Mouse (Mus musculus) left cerebral cortex, adult 11 months (tissue): Measurements from ENCODE around the gene Tnnt1.
A peak's percentile ranks its signal among the peaks of the same experiment; 100 is the strongest.
"Not testable (repeated sequence)": the region's sequence is repeated elsewhere in the genome, so short reads cannot be mapped to it uniquely, and the experiment has no call there.

Experiments
- DNase-seq: peaks from one replicate; pipeline ENCODE4 v3.0.0; 2022; ENCODE audit warnings: low spot score

Tnnt1 gene

DNA sequence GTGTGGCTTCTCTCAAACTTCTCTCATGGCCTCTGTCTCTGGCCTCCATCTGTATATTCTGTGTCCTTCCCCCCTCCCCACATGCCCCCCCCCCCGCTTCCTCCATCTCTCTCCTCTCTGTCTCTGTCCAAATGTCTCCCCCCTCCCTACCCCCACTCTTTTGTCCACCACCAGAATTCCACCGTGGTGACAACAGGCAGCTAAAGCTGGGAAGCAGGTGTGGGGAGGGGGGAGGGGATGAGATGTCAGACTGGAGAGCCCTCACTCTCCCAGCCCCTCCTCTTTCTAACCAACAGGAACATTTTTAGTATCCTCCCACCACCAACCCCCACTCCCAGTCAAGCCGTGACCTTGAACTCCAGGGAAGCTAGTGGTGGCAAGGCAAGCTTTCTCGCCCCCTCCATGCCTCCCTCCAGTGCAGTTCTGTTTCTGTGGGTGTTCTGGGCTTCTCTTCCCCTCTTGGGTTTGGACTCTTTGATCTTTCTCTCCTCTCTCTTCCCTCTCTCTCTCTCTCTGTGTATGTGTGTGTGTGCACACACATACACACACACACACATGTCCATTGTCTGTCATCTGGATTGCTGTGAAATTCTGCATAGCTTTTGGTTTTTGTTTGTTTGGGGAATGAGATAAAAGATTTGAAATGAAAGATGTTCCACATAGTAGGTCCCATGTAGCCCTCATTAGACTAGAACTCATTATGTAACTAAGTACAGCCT is at the start of gene Tnnt1:
Gene Tnnt1 (minus strand): TSS at position 51 of the 719 bp plus-strand sequence.
- DNase-seq: no peak

DNA sequence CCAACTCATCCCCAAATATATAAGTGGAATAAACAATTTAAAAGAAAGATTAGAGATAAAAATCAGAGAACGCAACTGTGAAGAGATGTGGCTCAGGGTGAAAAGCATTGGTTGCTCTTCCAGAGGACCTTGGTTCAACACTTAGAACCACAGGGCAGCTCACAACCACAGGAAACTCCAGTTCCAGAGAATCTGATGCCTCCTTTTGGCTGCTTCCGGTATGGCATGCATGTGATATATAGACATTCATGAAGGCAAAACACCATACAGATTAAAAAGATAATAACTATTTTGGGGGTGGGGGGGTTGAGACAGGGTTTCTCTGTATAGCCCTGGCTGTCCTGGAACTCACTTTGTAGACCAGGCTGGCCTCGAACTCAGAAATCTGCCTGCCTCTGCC is 46.5 kb upstream of the Tnnt1 start:
- DNase-seq: no peak

DNA sequence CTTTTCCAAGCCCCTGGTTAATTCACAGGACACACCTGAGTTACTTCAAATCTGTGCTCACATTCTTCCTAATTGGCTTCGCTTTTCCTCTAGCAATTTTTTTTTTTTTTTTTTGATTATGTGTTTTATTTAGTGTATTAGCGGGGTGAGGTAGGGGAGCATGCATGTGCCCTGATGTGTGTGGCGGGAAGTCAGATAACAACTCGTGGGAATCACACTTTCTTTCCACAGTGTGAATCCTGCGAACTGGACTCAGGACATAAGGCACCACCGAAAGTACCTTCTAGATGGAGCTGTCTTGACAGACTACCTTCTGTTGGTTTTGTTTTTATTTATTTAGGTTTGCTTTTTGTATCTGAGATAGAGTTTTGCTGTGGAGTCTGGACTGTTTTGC is 41.0 kb upstream of the Tnnt1 start:
- DNase-seq: no peak

DNA sequence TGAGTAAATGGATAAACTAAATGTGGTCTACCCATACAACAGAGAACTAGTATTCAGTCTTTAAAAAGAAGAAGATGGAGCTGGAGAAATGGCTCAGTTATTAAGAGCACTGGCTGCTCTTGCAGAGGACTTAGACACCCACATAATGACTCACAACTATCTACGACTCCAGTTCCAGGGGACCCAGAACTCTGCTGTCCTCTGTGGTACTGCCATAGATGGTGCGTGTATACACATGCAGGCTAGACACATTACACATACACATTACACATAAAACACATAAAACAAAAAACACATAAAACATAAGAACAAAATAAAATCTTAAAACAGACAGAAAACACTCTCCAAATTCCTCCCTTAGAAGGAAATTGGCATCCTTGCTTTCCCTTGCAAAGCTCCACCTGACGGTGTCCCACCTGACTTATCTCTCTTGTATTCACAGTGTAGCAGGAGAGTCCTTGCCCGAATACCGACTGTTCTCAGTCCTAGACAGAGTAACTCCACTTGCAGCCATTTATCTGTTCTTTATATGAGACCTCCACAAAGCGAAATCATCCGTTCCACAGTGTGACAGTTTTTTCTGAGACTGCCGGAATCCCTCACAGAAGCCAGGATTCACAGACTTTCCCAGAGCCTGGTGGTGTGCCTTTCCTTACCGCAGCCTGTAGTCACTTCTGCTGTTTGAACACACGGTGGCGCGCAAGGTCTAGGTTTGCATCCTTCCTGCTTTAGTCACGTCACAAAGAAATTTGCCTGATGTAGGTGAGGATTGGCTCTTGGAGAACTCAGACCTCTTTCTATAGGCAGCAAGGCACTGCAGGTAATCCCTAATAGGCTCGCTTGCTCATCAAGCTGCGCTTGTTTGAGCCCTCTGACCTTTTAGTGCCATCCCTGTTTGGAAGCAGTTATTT is 40.3 kb upstream of the Tnnt1 start:
- DNase-seq: peak; percentile 76

DNA sequence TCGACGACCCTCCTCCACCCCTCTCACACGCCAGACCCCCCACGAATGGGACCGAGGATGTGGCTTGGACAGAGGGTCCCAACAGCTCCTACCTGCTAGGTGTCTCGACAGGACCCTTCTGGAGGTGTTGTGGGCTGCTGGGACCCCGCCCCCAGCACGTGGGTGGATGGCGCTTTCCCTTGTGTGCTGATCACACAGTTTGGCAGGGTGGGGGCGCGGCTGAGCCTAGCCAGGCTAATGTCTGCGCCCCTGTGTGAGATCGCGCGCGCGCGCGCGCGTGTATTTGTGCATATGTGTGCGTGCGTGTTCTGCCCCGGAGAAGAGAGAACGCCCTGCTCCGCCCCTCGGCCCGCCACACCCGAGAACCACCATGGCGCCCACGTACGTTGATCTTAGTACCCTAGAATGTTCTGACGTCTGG is 31.0 kb upstream of the Tnnt1 start, which contains the start of gene Syt5:
Gene Syt5 (minus strand): TSS at position 321 of the 421 bp plus-strand sequence.
- peak; percentile 56 for DNase-seq

DNA sequence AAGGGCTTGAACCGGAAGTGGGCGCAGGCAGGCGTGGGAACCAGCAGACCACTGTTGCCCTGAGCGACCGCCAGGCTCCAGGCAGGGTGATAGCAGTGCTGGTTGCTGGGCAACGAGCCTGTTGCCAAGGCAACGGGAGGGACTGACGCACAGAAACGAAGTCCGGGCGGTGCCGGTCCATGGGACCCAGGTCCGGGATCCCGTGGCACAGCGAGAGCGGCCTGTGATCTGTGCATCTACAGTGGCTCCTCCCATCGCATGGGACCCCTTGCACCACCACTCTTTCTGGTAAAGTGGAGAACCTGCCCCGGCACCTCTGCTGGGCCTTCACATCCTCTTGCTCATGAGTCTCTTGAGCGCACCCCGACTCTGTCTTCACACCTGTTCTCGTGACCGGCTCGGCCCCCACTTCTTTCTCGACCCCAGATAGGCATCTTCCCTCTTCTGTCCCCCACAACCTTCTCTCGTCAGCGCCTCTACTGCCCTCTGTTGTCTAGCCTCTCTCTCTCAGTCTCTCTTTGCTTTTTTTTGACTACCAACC is 30.5 kb upstream of the Tnnt1 start:
- DNase-seq: peak; percentile 93

DNA sequence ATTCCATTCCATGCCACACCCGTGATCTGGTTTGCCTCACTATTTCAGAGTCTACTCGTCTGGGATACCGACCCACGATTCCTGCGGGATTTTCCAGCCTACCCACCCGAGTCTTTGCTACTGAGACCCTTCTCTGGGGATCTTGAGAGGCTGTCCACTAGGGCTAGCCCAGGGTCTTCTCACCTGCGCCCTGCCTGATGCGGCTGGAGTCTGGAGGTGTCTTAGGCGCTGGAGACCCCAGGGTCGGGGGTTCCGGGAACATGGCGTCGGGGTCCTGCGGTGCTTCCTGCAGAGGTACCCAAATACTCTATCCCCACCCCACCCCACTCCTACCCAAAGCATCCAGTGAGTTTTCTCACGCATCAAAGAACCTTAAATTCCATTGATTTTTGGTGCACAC is 29.9 kb upstream of the Tnnt1 start:
- no peak for DNase-seq

DNA sequence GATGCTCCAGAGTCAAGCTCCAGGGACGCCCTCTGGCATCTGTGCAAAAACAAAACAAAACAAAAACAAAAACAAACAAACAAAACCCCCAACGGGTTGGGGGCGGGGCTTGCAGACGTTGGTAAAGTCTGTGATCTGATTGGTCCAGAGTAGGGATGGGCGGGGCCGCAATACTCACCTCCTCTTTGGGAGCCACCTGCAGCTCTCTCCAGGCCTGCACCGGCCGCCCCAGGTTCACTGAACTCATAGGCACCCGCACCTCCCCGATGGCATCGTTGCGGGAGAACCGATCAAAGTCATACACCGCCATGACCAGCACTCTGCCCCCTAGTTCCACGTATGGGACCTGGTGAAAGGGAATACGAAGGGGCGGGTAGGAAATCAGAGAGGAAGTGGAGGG is 25.8 kb upstream of the Tnnt1 start:
- DNase-seq: no peak

DNA sequence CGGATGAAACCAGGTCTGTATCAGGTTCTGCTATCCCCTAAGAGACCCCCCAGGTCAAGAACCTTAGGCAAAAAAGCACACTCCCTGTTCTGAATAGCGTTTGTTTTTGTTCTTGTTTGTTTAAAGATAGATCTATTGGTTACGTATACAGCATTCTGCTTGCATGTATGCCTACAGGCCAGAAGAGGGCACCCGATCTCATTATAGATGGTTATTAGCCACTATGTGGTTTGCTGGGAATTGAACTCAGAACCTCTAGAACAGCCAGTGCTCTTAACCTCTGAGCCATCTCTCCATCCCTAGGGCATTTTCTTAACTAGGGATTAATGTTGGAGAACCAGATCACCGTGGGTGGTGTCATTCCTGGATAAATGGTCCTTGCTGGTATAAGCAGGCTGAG is 25.2 kb upstream of the Tnnt1 start:
- no peak for DNase-seq

DNA sequence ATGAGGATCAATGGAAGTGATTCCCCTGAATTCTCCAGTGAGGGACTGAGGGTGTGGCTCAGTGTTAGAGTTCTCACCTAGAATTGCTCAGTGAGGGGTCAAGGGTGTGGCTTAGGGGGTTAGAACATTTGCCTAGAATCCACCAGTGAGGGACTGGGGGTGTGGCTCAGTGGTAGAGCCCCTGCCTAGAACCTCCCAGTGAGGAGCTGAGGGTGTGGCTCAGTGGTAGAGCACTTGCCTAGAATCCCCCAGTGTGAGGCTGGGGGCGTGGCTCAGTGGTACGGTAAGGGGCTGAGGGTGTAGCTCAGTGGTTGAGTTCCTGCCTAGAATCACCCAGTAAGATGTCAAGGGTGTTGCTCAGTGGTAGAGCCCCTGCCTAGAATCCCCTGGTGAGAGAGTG is 22.8 kb upstream of the Tnnt1 start:
- DNase-seq: no peak

DNA sequence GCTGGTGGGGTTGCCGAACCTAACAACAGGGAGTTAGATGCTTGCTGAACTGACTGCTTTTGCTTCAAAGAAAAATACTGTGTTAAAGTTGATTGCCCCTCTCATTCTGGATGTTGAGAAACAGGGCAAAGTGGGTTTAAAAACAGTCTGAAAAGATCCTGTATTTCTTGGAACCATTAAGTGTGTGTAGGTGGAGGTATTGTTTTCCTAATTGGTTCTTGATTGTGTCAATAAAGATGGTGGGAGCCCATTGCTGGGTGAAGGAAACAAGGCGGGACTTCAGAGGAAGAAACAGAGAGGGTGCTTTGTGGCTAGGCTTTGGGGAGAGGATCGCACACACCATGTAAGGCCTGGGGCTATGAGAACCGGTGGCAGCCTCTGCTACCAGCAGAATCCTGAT is 21.0 kb upstream of the Tnnt1 start:
- DNase-seq: no peak

DNA sequence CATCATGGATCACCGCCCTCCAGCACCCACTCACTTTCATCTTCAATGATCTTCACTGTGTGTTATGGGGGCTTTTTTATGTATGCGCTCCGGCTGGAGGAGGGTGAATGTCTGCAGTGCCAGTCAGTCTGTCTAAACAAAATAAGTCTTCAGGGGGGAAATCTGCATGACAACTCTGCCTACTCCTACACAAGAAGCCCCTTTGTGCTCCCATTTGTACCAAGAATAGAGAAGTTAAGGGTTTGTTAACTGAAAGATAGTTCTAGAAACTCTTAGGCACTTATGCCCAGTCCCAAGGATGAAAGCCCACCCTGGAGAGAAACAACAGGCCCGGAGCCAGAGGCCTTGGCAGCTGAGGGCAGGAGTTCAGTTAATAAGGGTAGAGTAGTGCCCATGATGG is 20.2 kb upstream of the Tnnt1 start:
- DNase-seq: no peak

DNA sequence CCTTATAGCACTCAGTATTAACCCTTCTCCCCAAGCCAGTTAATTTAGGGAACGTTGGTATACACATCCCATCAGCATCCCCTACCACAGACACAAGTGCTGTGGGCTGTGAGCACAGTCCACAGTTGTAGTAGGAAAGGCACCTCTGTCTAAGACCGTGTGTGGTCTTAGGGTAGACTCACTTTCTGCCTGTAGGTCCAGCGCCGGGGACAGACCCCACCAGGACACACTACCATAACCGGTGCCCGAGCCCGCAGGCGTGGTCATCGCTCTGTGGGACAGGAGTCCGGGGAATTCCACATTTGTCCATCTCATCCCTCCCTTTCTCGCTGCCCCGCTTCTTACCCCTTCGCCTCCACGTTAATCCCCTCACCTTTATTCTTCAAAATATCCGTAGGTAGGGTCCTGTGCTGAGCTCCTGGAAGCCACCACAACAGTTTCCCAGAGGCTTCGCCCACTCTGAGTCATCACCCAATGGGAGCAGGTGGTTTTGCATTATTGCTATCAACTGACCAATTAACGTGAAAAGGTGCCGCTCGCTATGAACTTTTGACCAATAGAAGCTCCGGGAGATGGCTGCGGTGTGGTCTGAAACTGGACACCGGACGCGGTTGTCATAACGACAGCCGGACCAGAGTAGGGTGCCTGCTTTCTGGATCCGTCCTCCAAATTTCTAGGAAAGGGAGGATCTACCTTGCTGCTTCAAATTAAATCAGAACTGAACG is 16.0 kb upstream of the Tnnt1 start, which contains the start of gene Dnaaf3:
Gene Dnaaf3 (minus strand): TSS at position 449 of the 725 bp plus-strand sequence.
- DNase-seq: no peak

DNA sequence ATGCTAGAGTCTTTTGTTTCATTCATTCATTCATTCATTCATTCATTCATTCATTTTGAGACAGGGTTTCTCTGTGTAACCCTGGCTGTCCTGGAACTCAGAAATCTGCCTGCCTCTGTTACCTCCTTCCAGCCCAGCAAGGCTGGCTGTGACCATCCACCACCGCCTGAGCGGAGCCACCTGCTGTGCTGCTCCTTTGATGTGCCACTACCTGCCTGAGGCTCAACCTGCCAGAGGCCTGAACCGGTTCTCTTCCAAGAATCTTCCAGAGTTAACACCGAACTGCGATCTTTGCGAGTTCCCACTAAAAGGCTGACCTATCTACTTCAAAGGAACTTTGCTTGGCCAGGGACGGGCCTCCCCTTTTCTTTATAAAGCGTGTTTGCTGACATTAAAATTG is 14.0 kb upstream of the Tnnt1 start:
- DNase-seq: not testable (repeated sequence)

DNA sequence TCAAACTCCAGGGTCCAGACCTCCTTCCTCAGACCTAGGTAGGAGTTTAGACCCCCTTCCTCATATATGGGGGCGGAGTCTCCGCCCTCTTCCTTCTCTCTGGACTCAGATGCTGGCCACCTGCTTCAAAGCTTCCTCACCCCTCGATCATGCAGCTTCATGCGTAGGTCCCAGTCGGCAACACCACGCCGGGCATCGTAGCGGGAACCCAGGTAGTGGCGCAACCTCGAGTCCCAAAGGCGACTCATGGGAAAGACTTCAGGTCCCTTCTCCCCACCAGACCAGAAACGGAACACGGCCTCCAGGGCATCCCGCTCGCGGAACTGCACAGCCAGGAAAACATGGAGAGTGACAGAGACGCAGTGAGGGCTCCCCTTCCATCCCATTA is 11.1 kb upstream of the Tnnt1 start:
- DNase-seq: no peak

DNA sequence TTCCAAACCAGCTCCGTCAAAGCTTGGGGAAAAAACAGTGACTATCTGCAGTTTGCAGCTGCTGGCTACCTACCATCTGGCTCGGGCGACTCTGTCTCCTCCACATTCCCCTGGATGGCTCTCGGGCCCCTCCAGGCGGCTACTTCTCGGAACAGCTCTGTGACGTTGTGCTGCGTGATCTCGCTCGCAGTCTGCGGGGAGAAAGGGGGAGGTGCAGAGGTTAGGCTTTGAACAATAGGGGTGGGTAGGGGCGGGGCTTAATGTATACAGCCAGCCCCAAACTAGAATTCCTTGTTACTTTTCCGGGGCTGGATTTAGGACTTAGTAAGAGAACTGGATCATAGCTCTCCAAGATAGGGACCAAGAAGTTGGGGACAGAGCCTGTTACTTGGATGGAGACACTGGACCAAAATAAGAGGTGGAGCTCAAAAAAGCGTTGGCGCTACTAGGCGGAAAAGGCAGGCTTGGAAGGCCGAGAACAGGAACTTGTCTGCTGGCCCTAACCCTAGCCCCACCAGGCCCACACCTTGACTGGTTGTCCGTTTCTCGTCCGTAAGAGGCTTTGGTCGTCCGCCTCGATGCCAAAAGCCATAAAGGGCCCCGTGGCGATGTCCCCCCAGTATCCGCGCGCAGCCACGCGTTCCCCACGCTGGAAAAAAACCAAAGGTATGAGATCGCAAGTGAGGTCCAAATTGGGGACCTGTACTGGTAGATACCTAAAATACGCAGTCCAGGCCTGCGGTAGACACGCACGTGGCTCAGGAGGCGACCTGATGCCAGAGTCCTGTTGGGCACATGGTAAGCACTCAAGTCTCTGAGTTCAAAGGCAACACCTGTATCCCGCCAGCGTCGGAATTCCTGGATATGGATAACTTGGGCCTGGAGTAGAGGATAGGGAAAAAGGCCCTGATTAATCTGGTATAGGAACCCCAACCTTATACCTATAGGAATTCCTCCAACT is 10.4 kb upstream of the Tnnt1 start:
- no peak for DNase-seq

DNA sequence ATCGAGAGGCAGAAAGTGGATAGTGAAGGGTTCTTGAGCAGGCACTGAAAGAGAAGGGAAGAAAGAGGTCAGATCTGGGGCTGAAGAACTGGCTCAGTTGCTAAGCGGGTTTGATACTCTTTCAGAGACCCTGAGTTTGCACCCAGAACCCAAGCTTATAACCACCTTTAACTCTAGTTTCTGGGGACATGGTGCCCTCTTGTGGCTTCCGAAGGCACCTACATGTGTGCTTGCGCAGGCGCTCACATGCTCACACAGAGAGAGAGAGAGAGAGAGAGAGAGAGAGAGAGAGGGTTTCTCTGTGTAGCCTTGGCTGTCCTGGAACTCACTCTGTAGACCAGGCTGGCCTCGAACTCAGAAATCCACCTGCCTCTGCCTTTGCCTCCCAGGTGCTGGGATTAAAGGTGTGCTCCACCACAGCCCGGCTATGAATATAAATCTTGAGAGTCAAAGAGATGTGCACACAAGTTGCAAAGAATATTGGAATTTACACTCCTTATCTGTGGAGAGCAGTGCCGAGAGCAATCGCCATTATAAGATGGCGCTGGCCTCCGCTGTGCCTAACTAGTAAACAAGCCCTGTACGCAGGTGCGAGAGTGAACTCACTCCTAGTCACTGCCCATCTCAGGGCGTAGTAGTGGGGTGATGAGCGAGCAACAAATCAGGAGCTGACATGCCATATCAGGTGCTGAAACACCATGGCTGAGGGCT is 8.2 kb upstream of the Tnnt1 start, which contains the start of gene Tnni3:
Gene Tnni3 (minus strand): TSS at position 18 of the 711 bp plus-strand sequence.
- not testable (repeated sequence) for DNase-seq

DNA sequence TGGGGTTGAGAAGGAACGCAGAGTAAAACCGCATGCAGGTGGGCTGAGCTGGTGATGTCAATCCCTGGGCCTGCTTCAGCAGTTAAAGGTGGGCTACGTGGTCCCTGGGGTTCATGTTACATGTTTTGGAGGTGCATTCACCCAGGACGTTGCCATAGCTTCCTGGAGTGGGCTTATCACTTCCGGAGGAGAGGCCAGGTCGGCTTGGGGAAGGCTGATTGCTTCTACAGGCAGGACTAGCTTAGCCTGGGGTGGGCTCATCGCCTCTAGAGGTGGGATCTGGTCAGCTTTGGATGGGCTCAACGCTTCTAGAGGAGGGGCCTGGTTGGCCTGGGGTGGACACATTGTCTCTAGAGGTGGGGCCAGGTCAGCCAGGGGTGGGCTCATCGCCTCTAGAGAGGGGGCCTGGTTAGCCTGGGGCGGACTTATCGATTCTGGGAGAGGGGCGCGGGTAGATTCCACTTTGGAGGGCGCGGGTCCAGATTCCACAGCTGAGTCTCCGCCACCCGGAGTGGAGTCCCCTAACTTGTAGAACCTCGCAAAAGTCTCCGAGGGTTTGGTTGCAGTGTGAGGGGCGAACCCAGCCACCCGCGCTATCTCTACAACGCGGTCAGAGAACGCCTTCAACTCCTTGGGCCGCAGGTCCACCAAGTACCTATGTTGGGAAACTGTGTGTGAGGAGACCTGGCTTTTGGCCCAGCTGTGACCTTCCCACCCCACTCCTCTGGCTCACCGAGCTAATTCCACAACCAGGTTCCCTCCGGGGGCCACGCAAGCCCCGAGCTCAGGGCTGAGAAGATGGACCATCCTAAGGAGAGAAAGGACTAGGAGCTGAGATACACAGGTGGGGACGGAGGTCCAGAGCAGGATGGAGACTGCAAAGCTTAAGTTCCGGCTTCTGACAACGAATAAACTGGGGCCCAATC is 7.3 kb upstream of the Tnnt1 start:
- no peak for DNase-seq

DNA sequence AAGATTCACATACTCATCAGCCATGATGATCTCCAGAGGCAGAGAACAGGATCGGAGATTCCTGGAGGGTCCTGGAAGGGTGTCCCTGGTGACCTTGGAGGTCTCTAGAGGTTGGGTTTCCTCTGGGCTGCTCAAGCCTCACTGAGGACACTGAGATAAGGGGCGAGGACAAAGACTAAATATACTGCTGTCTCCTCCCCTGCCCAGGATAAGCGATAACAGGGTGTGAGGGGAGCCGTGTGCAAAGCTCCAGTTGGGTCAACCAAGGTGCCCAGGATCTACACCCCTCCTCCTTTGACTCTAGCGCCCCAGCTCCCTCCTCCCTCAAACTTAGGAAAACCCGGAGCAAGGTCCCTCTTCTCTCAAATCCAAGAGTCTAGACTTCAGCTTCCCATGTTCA is 6.1 kb upstream of the Tnnt1 start:
- DNase-seq: no peak
